Mouse (Mus musculus) embryonic fibroblast, embryonic 13.5 days (primary cell): ENCODE measurements around the gene Pfdn6. TPM values are rescaled to one million over a fixed set of nuclear protein-coding genes. Genes with fewer than 3 reads are reported as not detected.

Experiments
- H3K27ac ChIP-seq: 2 replicates; pipeline ENCODE4 v1.5.1; 2012; ENCODE audit warnings: low read length, control low read depth, inconsistent platforms; ENCODE audit not compliant: insufficient read depth
- H3K4me1 ChIP-seq: 2 replicates; pipeline ENCODE4 v1.6.1; 2011; ENCODE audit warnings: low read length; ENCODE audit not compliant: control insufficient read depth, insufficient read depth
- H3K4me3 ChIP-seq: 2 replicates; pipeline ENCODE4 v1.5.1; 2011; ENCODE audit warnings: mild to moderate bottlenecking, control low read depth, low read length; ENCODE audit not compliant: insufficient read depth
- CTCF ChIP-seq: IDR thresholded peaks from 2 replicates; pipeline ENCODE4 v1.5.1; 2011; ENCODE audit warnings: mild to moderate bottlenecking, control low read depth, low read length, moderate library complexity, borderline replicate concordance; ENCODE audit not compliant: insufficient read depth
- POLR2A ChIP-seq: IDR thresholded peaks from 2 replicates; pipeline ENCODE4 v1.6.1; 2011; ENCODE audit warnings: low read depth, mild to moderate bottlenecking, control low read depth, low read length, moderate library complexity
- polyA plus RNA-seq: library from polyadenylated mRNA; stranded (reverse); fragments of >200 nt; gene quantifications from 2 replicates; pipeline ENCODE4 v1.2.4, GENCODE M21; 2011; ENCODE audit warnings: low read depth; ENCODE audit not compliant: missing spikeins, insufficient read length

The Pfdn6 gene
- polyA plus RNA-seq, 1 experiment, result 80.7 TPM

- H3K4me1 ChIP-seq, result peaks cover 3% of the 10 kb centered on the region; the same call in 1 of the 2 replicates
- H3K4me3 ChIP-seq, result peak overlapping the region; percentile 69
- H3K27ac ChIP-seq, result no peak overlapping the region
- TF ChIP-seq CTCF (no peak), POLR2A (no peak)
These were observed 23.1 kb downstream of the Pfdn6 start for GRCm38 (mm10) chr17:33916847-33917655.

- TF ChIP-seq CTCF (no peak), POLR2A (peak; percentile 10; the same call in 1 of the 2 replicates)
- Histone ChIP-seq H3K27ac (no peak overlapping the region), H3K4me3 (peak overlapping the region; percentile 69), H3K4me1 (peaks cover 3% of the 10 kb centered on the region; the same call in 1 of the 2 replicates)
These were observed 23.8 kb downstream of the Pfdn6 start for GRCm38 (mm10) chr17:33916294-33916693.

DNA sequence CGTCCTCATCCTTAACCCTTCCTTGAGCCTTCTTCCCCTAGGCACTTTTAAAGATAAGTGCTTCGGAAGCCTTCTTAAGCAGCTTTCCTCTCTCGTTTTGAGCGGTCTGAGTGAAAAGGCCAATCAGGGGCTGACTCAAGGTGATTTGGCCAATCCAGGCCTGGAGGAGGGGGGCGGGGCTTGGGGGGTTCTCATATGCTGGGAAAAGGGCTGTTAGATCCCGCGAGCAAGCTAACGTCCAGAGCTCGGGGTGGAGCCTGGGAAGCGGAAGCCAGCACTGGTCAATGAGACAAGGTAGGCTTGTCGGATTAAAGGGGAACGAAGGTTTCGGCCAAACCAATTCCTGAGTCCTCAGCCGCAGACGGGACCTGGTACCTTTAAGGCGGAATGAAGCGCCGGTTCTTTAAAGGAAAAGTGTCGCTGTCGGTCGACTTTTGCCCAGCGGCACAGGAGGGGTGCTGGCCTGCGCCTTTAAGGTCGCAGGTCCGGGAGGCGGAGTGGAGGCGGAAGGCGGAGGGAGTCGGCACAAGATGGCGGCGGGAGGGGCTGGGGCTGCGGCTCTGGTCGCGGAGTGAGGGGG lies 24.4 kb downstream of the Pfdn6 start, which contains the start of the genes Tapbp and Zbtb22:
TSS of gene Tapbp (plus strand) at position 229 of the 580 bp plus-strand sequence.
TSS of gene Zbtb22 (plus strand) at position 234 of the 580 bp plus-strand sequence.
- peak within 1 kb of the TSS; percentile 69 for H3K4me3 ChIP-seq
- TF ChIP-seq POLR2A, result 0 out of 2 replicates have a peak, but pooled peaks have one; percentile 6
- no peak for TF ChIP-seq CTCF
- H3K4me1 ChIP-seq, result peaks cover 3% of the 10 kb centered on the region; the same call in 1 of the 2 replicates
- H3K27ac ChIP-seq, result 0 out of 2 replicates have a peak within 1 kb of the TSS, but pooled peaks have one; percentile 21

DNA sequence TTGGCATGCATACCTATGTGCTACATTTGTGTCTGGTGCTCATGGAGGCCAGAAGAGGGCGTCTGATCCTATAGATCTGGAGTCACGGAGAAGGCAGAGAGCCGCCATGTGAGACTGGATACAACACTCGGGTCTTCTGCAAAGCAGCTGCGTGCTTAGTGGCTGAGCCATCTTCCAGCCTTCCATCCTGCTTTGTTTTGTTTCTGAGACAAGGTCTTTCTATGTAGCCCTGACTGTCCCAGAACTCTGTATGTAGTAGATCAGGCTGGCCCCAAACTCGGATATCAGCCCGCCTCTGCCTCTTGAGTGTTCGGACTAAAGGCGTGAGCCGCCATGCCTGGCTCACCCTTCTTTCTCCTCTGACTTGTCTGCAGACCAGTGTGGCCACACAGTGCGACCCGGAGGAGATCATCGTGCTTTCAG lies 25.2 kb downstream of the Pfdn6 start:
- peaks cover 3% of the 10 kb centered on the region; the same call in 1 of the 2 replicates for H3K4me1 ChIP-seq
- TF ChIP-seq CTCF, result no peak
- TF ChIP-seq POLR2A, result no peak
- no peak overlapping the region for H3K4me3 ChIP-seq
- H3K27ac ChIP-seq, result no peak overlapping the region

- Histone ChIP-seq H3K4me1 (peaks cover 3% of the 10 kb centered on the region; the same call in 1 of the 2 replicates), H3K4me3 (no peak overlapping the region), H3K27ac (no peak overlapping the region)
- no peak for TF ChIP-seq CTCF
- no peak for TF ChIP-seq POLR2A
These were observed 26.2 kb downstream of the Pfdn6 start for GRCm38 (mm10) chr17:33913905-33914304.

- Histone ChIP-seq H3K4me1 (peaks cover 3% of the 10 kb centered on the region; the same call in 1 of the 2 replicates), H3K27ac (no peak overlapping the region), H3K4me3 (no peak overlapping the region)
- TF ChIP-seq CTCF (no peak), POLR2A (no peak)
These were observed 26.9 kb downstream of the Pfdn6 start for GRCm38 (mm10) chr17:33913264-33913663.

DNA sequence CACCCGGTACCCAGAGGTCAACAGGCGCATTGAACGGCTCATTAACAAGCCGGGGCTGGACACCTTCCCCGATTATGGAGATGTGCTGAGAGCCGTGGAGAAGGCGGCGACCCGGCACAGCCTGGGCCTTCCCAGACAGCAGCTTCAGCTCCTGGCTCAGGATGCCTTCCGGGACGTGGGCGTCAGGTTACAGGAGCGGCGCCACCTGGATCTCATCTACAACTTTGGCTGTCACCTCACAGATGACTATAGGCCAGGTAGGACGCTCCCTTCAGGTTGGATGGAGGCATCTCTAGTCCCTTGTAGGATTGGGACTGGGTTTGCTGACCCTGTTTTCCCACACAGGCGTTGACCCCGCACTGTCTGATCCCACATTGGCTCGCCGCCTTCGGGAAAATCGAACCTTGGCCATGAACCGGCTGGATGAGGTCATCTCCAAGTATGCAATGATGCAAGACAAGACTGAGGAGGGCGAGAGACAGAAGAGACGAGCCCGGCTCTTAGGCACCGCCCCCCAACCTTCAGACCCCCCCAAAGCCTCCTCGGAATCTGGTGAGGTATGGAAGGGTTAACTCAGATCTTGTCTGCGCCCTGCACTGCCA lies 28.2 kb downstream of the Pfdn6 start:
- Histone ChIP-seq H3K4me3 (no peak overlapping the region), H3K27ac (no peak overlapping the region), H3K4me1 (peaks cover 3% of the 10 kb centered on the region; the same call in 1 of the 2 replicates)
- TF ChIP-seq CTCF (no peak), POLR2A (no peak)

DNA sequence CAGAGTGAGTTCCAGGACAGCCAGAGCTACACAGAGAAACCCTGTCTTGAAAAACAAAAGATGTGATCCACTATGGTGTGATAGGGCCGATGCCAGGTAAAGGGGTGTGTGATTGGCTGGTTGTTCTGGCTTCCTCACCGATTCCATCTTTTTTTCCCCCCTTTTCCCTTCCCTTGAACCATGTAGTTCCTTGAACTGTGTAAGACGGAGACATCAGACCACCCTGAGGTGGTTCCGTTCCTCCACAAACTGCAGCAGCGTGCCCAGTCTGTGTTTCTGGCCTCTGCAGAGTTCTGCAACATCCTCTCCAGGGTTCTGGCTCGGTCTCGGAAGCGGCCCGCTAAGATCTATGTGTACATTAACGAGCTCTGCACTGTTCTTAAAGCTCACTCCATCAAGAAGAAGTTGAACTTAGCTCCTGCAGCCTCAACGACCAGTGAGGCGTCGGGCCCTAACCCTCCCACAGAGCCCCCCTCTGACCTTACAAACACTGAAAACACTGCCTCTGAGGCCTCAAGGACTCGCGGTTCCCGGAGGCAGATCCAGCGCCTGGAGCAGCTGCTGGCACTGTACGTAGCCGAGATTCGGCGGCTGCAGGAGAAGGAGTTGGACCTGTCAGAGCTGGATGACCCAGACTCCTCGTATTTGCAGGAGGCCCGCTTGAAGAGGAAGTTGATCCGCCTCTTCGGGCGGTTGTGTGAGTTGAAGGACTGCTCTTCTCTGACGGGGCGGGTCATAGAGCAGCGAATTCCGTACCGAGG lies 28.9 kb downstream of the Pfdn6 start:
- no peak for TF ChIP-seq CTCF
- no peak for TF ChIP-seq POLR2A
- H3K4me1 ChIP-seq, result peaks cover 3% of the 10 kb centered on the region; the same call in 1 of the 2 replicates
- H3K4me3 ChIP-seq, result no peak overlapping the region
- no peak overlapping the region for H3K27ac ChIP-seq
